Mouse (Mus musculus) MEL (cell line): ENCODE measurements at regions not wholly inside any gene's neighbourhood (a gene's known extent, or its start where the extent isn't known, plus 50 kb on each side); places are given as distances from the start of the nearest gene placed in this dataset.

Experiments used
- DNase-seq: peaks from one replicate; pipeline ENCODE4 v3.0.0; 2011; ENCODE audit warnings: low read depth, low spot score
- H3K27ac ChIP-seq: 2 replicates; pipeline ENCODE4 v1.5.1; 2012; ENCODE audit warnings: low read depth, mild to moderate bottlenecking, control low read depth, low read length, moderate library complexity; ENCODE audit not compliant: control insufficient read depth
- H3K27me3 ChIP-seq, 2 experiments: fragments of 150-350 bp in 1 of 2; sonication (generic) in 1 of 2; 2 replicates each; pipeline ENCODE4 v1.6.1; 2012; ENCODE audit warnings: low read length in 2 of 2, mild to moderate bottlenecking in 2 of 2, improper control_type of control experiment in 1 of 2, moderate library complexity in 1 of 2; ENCODE audit not compliant: insufficient read depth in 2 of 2, control insufficient read depth in 1 of 2
- H3K36me3 ChIP-seq, 2 experiments: 2 replicates each; pipeline ENCODE4 v1.6.1; 2012 to 2014; ENCODE audit warnings: low read length in 2 of 2, improper control_type of control experiment in 1 of 2, inconsistent platforms in 1 of 2, mild to moderate bottlenecking in 1 of 2; ENCODE audit not compliant: insufficient read depth in 2 of 2, control insufficient read depth in 1 of 2
- H3K4me1 ChIP-seq, 2 experiments: fragments of 150-350 bp in 1 of 2; sonication (generic) in 1 of 2; 2 replicates each; pipeline ENCODE4 v1.6.1; 2012; ENCODE audit warnings: low read length in 2 of 2, improper control_type of control experiment in 1 of 2, mild to moderate bottlenecking in 1 of 2; ENCODE audit not compliant: insufficient read depth in 2 of 2, control insufficient read depth in 1 of 2
- H3K4me3 ChIP-seq, 2 experiments: fragments of 150-350 bp in 1 of 2; sonication (generic) in 1 of 2; 2 replicates each; pipeline ENCODE4 v1.5.1; 2012; ENCODE audit warnings: low read depth in 2 of 2, low read length in 2 of 2, mild to moderate bottlenecking in 2 of 2, moderate library complexity in 2 of 2, control low read depth in 1 of 2, improper control_type of control experiment in 1 of 2; ENCODE audit not compliant: control insufficient read depth in 1 of 2, insufficient read depth in 1 of 2
- H3K79me2 ChIP-seq: 2 replicates; pipeline ENCODE4 v1.6.1; 2012; ENCODE audit warnings: mild to moderate bottlenecking, low read length, moderate library complexity; ENCODE audit not compliant: control insufficient read depth, poor library complexity, insufficient read depth
- H3K9ac ChIP-seq: 2 replicates; pipeline ENCODE4 v1.6.1; 2012; ENCODE audit warnings: low read depth, mild to moderate bottlenecking, control low read depth, low read length, moderate library complexity; ENCODE audit not compliant: control insufficient read depth, poor library complexity, severe bottlenecking
- H3K9me3 ChIP-seq: fragments of 150-350 bp; sonication (generic); replicated peaks from 2 replicates; pipeline ENCODE4 v1.6.1; 2012; ENCODE audit warnings: mild to moderate bottlenecking, low read length, improper control_type of control experiment, moderate library complexity; ENCODE audit not compliant: insufficient read depth
- BHLHE40 ChIP-seq: IDR thresholded peaks from 2 replicates; pipeline ENCODE4 v1.6.1; 2012; ENCODE audit warnings: low read depth, mild to moderate bottlenecking, inconsistent platforms, low read length, improper control_type of control experiment, borderline replicate concordance
- CHD1 ChIP-seq: IDR thresholded peaks from 2 replicates; pipeline ENCODE4 v1.6.1; 2012; ENCODE audit warnings: low read depth, mild to moderate bottlenecking, inconsistent platforms, low read length, improper control_type of control experiment
- ELF1 ChIP-seq: IDR thresholded peaks from 2 replicates; pipeline ENCODE4 v1.6.1; 2014; ENCODE audit warnings: low read depth, mild to moderate bottlenecking, inconsistent platforms, low read length, improper control_type of control experiment, moderate library complexity
- EP300 ChIP-seq, 2 experiments: IDR thresholded peaks; 2 replicates each; pipeline ENCODE4 v1.6.1; 2011; ENCODE audit warnings: improper control_type of control experiment in 2 of 2, low read length in 2 of 2, low read depth in 1 of 2, mild to moderate bottlenecking in 1 of 2
- ETS1 ChIP-seq: IDR thresholded peaks from 2 replicates; pipeline ENCODE4 v1.6.1; 2012; ENCODE audit warnings: low read depth, mild to moderate bottlenecking, inconsistent platforms, low read length, improper control_type of control experiment, moderate library complexity
- MAFK ChIP-seq: IDR thresholded peaks from 2 replicates; pipeline ENCODE4 v1.6.1; 2011; ENCODE audit warnings: low read depth, mild to moderate bottlenecking, low read length, improper control_type of control experiment, borderline replicate concordance
- MAZ ChIP-seq: IDR thresholded peaks from 2 replicates; pipeline ENCODE4 v1.6.1; 2012; ENCODE audit warnings: low read depth, mild to moderate bottlenecking, inconsistent platforms, low read length, improper control_type of control experiment
- MYB ChIP-seq: IDR thresholded peaks from 2 replicates; pipeline ENCODE4 v1.6.1; 2011; ENCODE audit warnings: mild to moderate bottlenecking, low read depth, low read length, improper control_type of control experiment
- NRF1 ChIP-seq: IDR thresholded peaks from 2 replicates; pipeline ENCODE4 v1.6.1; 2014; ENCODE audit warnings: low read depth, mild to moderate bottlenecking, inconsistent platforms, low read length, improper control_type of control experiment, moderate library complexity; ENCODE audit not compliant: poor library complexity, insufficient read depth, severe bottlenecking
- POLR2AphosphoS2 ChIP-seq: IDR thresholded peaks from 2 replicates; pipeline ENCODE4 v1.6.1; 2011; ENCODE audit warnings: low read length, improper control_type of control experiment
- RCOR1 ChIP-seq: IDR thresholded peaks from 2 replicates; pipeline ENCODE4 v1.6.1; 2012; ENCODE audit warnings: low read depth, mild to moderate bottlenecking, inconsistent platforms, low read length, improper control_type of control experiment
- SIN3A ChIP-seq: IDR thresholded peaks from 2 replicates; pipeline ENCODE4 v1.6.1; 2012; ENCODE audit warnings: low read length, improper control_type of control experiment, inconsistent platforms
- SMC3 ChIP-seq: IDR thresholded peaks from 2 replicates; pipeline ENCODE4 v1.6.1; 2011; ENCODE audit warnings: low read depth, low read length, improper control_type of control experiment
- TBP ChIP-seq: IDR thresholded peaks from 2 replicates; pipeline ENCODE4 v1.8.0; 2011; ENCODE audit warnings: low read depth, low read length, improper control_type of control experiment
- TCF12 ChIP-seq: IDR thresholded peaks from 2 replicates; pipeline ENCODE4 v1.6.1; 2014; ENCODE audit warnings: low read depth, mild to moderate bottlenecking, inconsistent platforms, low read length, improper control_type of control experiment, moderate library complexity
- ZKSCAN1 ChIP-seq: IDR thresholded peaks from 2 replicates; pipeline ENCODE4 v1.6.1; 2012; ENCODE audit warnings: low read depth, mild to moderate bottlenecking, inconsistent platforms, low read length, improper control_type of control experiment, moderate library complexity
- ZMIZ1 ChIP-seq: IDR thresholded peaks from 2 replicates; pipeline ENCODE4 v1.6.1; 2012; ENCODE audit warnings: low read depth, mild to moderate bottlenecking, inconsistent platforms, low read length, improper control_type of control experiment, moderate library complexity

DNA sequence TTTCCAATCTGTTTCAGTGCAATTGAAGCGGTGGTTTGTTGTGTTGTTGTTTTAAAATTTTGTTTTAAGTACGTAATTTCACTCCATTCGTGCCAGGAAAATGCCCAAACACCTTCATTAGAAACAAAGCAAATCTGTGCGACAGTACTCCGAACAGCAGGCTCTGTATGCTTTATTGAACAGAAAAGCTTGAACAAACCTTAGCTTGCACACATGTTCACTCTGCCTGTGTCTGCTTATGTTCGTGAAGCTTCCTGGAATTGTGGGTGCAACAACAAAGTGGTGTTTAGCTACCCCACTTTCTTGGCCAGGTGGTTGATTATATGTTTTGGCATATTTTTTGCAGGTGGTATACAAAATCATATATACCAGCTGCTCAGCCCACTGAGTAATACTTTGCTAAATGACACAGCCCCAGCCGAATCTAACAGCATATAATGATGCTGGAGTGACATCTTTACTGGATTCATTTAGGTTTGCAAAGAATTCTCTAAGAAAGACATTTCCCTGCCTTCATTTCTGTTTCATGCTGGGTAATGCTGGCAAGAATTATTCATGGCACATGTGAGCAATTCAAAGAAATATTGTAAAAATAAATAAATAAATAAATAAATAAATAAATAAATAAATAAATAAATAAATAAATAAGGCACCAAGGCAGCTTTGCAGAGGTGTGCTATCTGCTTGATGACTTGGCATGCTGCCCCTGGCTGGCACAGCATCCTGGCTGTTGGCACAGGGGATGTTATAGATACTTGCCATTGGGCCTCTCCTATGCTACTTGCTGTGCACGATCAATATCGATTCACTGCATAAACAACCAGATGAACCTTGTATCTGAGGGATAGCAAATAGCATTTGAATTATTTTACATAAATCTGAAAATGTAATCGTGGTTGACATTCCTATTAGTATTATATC is 679.9 kb downstream of the Dach1 start:
- no peak for TF ChIP-seq MAZ
- TF ChIP-seq MAFK: no peak
- TF ChIP-seq TCF12: no peak
- TF ChIP-seq RCOR1: no peak
- H3K4me3 ChIP-seq: no peak overlapping the region
- H3K27ac ChIP-seq: no peak overlapping the region
- H3K27me3 ChIP-seq: no peaks in the 10 kb centered on the region
- H3K4me1 ChIP-seq: no peaks in the 10 kb centered on the region
- H3K36me3 ChIP-seq: no peaks in the 10 kb centered on the region
- no peaks in the 10 kb centered on the region for H3K9me3 ChIP-seq
- no peak for DNase-seq
- no peaks in the 10 kb centered on the region for H3K79me2 ChIP-seq
- H3K9ac ChIP-seq: no peak overlapping the region

DNA sequence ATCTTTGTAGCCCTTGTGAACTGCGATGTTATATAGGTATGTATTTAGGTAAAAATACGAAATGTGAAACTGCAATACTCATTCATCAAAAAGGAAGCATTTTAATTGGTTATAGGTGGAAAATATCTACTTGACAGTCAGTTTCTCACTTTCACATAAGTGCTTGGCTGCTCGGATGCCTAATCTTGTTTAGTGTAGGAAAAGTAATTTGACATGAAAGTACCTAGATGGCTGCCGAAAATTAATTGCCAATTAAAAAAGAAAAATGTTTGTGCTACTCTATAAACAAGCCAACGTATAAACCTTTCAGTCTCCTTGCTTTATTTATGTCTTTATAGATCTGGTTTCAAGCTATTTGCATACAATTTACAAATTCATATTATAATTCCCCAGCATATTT is 691.3 kb downstream of the Dach1 start:
- no peaks in the 10 kb centered on the region for H3K36me3 ChIP-seq
- H3K9ac ChIP-seq: no peak overlapping the region
- H3K4me3 ChIP-seq: no peak overlapping the region
- no peaks in the 10 kb centered on the region for H3K27me3 ChIP-seq
- no peaks in the 10 kb centered on the region for H3K79me2 ChIP-seq
- DNase-seq: no peak
- no peaks in the 10 kb centered on the region for H3K9me3 ChIP-seq
- no peak overlapping the region for H3K27ac ChIP-seq
- H3K4me1 ChIP-seq: no peaks in the 10 kb centered on the region
- TF ChIP-seq CHD1: no peak
- no peak for TF ChIP-seq MAFK
- no peak for TF ChIP-seq EP300 (IDR thresholded peaks at IDR 0.05; ENCODE audit: low read depth in 1 of 2, low read length in 2 of 2)
- no peak for TF ChIP-seq TCF12
- TF ChIP-seq ZMIZ1: no peak
- no peak for TF ChIP-seq BHLHE40
- no peak for TF ChIP-seq NRF1
- TF ChIP-seq MYB: no peak
- no peak for TF ChIP-seq ZKSCAN1
- no peak for TF ChIP-seq MAZ
- no peak for TF ChIP-seq POLR2AphosphoS2
- no peak for TF ChIP-seq ETS1
- TF ChIP-seq ELF1: no peak
- TF ChIP-seq SIN3A: no peak
- no peak for TF ChIP-seq TBP
- no peak for TF ChIP-seq SMC3
